Mouse (Mus musculus) telencephalon, adult 2 months (tissue): ENCODE measurements around the gene Sh3rf1.

Experiments
- DNase-seq: peaks from one replicate; pipeline ENCODE4 v3.0.0-alpha.2; 2011; ENCODE audit warnings: low read depth, low spot score

Gene Sh3rf1

GRCm38 (mm10) chr8:61286394-61286793 lies 62.7 kb downstream of the Sh3rf1 start:
- no peak for DNase-seq

- DNase-seq, result no peak
Measured at GRCm38 (mm10) chr8:61286795-61287385, 63.2 kb downstream of the Sh3rf1 start.

- no peak for DNase-seq
Measured at GRCm38 (mm10) chr8:61288006-61288566, 64.4 kb downstream of the Sh3rf1 start.

GRCm38 (mm10) chr8:61288676-61289075 lies 65.0 kb downstream of the Sh3rf1 start:
- no peak for DNase-seq

GRCm38 (mm10) chr8:61295040-61295439 lies 71.4 kb downstream of the Sh3rf1 start:
- no peak for DNase-seq

- no peak for DNase-seq
Measured at GRCm38 (mm10) chr8:61295441-61295840, 71.8 kb downstream of the Sh3rf1 start.

- DNase-seq, result no peak
Measured at GRCm38 (mm10) chr8:61298828-61299227, 75.2 kb downstream of the Sh3rf1 start.

GRCm38 (mm10) chr8:61301298-61302028 lies 77.8 kb downstream of the Sh3rf1 start:
- DNase-seq, result no peak

GRCm38 (mm10) chr8:61302029-61302368 lies 78.3 kb downstream of the Sh3rf1 start:
- DNase-seq, result no peak

- no peak for DNase-seq
Measured at GRCm38 (mm10) chr8:61305451-61306070, 81.9 kb downstream of the Sh3rf1 start.

GRCm38 (mm10) chr8:61306501-61307112 lies 82.9 kb downstream of the Sh3rf1 start:
- DNase-seq, result peak; percentile 77

GRCm38 (mm10) chr8:61308896-61309295 lies 85.2 kb downstream of the Sh3rf1 start:
- no peak for DNase-seq

GRCm38 (mm10) chr8:61309530-61310402 lies 86.1 kb downstream of the Sh3rf1 start:
- no peak for DNase-seq

- DNase-seq, result no peak
Measured at GRCm38 (mm10) chr8:61310403-61310871, 86.8 kb downstream of the Sh3rf1 start.

- no peak for DNase-seq
Measured at GRCm38 (mm10) chr8:61313016-61313415, 89.3 kb downstream of the Sh3rf1 start.

GRCm38 (mm10) chr8:61316012-61316767 lies 92.5 kb downstream of the Sh3rf1 start:
- no peak for DNase-seq

- DNase-seq, result no peak
Measured at GRCm38 (mm10) chr8:61316813-61317534, 93.3 kb downstream of the Sh3rf1 start.

GRCm38 (mm10) chr8:61317535-61318136 lies 94.0 kb downstream of the Sh3rf1 start:
- no peak for DNase-seq

GRCm38 (mm10) chr8:61321216-61321615 lies 97.5 kb downstream of the Sh3rf1 start:
- no peak for DNase-seq
